Mouse (Mus musculus): ENCODE results near the gene Lrrc75a.

GRCm38 (mm10) chr11:62607952-62608201 is 40.4 kb downstream of the Lrrc75a start:
- no peak for TF ChIP-seq CTCF (IDR thresholded peaks at IDR 0.05; ENCODE audit: insufficient read depth, low read length)
- TF ChIP-seq POLR2A (IDR thresholded peaks at IDR 0.05; ENCODE audit: borderline replicate concordance, extremely low read depth, low read depth, low read length) = no peak
